Mouse (Mus musculus) frontal cortex, adult 2 months (tissue): ENCODE measurements around the gene Ube2z. TPM values are rescaled to one million over a fixed set of nuclear protein-coding genes. Genes with fewer than 3 reads are reported as not detected.

ENCODE experiments used
- DNase-seq, 2 experiments: peaks; one replicate each; pipeline ENCODE4 v3.0.0; 2022; ENCODE audit warnings: low spot score in 1 of 2; ENCODE audit errors: extremely low spot score in 1 of 2
- polyA plus RNA-seq: library from polyadenylated mRNA; depleted of rRNA; stranded (reverse); fragments of >200 nt; gene quantifications from 2 replicates; pipeline ENCODE4 v1.2.3, GENCODE M21; 2012

The Ube2z gene
- polyA plus RNA-seq, 1 experiment, result 50.3 TPM

DNA sequence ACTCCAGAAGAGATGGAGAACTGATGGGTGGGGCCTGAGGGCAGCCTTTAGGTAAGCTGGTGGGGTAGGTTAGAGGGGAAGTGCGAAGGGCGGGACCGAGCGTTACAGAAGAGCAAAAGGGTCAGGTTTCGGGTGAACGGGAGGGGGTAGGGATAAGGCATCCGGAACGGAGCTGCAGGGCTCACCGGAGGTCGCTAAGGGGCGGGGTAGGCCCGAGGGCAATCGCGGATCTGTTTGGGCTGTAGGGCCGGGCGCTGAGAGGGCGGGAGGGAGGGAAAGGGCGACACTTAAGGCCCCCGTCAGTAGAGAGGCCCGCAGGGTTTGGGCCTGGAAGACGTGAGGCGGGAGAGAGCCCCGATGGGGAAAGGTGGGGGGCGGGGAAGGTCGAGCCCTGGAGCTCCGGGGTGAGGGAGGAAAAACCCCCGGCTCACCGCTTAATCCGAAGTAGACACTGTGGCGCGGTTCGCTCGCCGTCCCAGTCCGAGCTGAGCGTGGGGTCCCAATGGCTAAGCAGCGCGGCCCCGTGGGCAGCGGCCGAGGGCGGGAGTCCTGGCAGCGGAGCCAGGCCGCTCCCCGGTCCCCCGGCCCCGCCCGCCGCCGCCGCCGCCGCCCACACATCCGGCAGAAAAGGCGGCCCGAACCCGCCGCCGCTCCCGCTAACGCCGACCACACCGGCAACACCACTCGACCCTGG, 520 bp downstream of the Ube2z start:
- no peak for DNase-seq

DNA sequence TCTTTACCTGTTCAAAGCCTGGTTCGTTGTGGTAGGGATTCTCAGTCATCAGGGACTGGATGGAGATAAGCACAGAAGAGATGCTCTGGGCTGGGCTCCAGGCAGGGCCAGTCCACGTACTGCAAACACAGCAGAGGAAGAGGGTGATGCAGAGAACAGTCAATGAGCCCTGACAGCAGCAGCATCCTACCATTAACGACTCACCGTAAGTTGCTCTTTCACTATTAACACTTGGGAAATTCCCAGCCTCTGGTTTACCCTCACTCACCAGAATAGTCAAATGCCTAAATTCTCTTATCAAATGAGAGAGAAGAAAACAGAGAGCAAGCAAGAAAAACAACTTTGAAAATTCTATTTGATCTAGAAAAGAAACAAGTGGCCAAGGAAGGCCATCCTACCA, 6.9 kb downstream of the Ube2z start:
- no peak for DNase-seq

DNA sequence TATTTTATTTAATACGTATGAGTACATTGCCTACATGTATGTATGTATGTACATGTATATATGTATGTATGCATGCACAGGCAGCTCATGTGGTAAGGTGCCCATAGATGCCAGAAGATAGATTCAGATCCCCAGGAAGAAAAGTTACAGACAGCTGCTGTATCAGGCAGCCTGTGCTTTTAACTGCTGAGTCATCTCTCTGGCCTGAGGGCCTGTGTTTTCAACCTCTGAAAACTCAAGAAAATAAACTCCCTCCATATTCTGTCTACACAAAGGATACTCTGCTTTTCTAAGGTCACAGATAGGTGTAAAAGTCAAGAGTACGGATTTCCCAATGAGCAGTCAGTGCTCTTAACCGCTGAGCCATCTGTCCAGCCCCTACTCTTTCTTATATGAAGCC, 14.3 kb downstream of the Ube2z start:
- DNase-seq, result no peak

DNA sequence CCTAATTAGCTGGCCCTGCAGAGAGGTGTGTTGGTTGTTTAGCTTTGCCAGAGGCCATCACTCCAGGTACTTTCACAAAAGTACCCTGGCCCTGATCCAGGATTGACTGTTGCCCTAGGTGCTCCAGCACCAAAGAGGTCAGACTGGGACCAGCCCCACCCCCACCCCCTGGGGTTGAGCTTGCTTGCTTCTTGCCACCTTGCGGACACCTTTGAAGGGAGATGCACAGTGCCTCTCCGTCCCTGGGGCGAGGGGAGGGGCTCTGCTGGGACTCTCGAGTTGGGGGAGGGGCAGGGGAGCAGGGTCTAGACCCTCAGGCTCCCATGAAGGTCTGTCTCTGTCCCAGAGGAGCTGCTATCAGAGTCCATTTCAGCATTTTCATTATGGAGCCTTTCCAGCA, 15.2 kb downstream of the Ube2z start:
- no peak for DNase-seq

DNA sequence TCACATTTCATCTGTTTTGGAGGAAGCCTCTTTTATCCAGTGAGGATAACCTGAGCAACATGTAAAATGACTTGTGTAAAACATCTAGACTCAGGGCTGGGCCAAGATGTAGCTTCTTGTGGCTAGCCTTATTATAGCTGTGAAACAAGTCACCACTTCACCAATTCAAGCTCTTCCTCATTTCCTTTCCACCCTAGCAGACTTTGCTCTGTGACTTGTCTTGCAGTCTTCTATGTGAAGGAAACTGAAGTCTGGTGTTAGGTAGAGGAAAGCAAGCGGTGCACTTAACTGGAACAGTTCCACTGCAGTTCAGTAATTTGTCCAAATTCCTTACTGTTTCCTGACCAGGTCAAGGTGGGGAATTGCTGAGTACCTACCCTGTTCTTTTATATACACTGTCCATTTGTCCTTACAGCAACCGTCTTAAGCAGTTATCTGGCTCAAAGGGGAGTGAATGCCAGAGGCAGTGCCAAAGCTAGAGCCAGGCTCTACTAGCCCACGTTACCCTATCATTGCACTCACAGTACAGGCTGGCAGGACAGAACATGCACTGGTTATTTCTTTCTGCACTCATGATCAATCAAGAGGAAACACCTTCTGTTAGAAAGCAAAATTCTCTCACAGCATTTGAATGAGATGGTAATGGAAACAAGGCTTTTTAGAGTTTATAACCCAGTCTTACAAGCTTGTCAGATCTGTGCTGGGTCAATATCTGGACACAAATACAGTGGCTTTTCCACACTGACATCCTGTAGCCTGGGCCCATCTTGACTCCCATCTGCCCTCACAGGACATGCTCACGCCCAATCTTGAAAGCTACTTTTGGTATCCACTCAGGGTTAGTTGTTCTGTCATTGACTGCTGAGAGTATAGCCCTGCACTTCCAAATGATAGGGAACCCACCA, 17.5 kb downstream of the Ube2z start:
- no peak for DNase-seq

DNA sequence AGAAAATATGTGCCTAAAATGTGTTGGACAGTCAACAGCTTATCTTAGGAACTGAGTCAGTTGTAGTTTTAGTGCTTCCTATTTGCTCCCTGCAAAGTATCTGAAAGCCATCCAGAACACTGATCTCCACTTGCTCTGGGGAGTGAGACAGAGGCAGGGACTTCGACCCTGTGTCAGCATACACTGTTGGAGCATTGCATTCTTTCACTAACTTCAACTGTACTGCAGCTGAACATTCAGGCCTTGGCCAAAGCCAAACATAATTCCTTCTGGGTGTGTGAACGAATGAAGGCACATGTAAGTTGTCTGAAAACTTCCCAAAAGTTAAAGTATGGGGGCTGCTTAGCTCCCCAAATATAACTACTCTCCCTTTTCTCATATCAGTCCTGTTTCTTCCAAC, 18.4 kb downstream of the Ube2z start:
- DNase-seq, result no peak

DNA sequence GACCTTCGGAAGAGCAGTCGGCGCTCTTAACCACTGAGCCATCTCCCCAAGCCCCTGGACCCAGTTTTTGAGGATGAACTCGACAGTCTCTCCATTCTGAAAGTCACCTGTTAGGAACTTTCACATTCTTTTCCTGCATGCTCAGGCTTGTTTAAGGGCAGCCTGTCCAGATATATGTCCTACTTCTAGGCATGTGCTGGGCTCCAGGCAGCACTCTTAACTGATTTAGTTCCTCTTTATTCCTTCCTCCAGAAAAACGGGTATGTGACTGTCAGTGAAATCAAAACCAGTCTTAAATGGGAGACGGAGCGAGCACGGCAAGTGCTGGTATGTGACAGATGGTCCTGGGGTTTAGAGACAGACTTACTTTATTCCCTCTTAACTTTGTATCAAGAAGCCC, 19.2 kb downstream of the Ube2z start:
- no peak for DNase-seq

DNA sequence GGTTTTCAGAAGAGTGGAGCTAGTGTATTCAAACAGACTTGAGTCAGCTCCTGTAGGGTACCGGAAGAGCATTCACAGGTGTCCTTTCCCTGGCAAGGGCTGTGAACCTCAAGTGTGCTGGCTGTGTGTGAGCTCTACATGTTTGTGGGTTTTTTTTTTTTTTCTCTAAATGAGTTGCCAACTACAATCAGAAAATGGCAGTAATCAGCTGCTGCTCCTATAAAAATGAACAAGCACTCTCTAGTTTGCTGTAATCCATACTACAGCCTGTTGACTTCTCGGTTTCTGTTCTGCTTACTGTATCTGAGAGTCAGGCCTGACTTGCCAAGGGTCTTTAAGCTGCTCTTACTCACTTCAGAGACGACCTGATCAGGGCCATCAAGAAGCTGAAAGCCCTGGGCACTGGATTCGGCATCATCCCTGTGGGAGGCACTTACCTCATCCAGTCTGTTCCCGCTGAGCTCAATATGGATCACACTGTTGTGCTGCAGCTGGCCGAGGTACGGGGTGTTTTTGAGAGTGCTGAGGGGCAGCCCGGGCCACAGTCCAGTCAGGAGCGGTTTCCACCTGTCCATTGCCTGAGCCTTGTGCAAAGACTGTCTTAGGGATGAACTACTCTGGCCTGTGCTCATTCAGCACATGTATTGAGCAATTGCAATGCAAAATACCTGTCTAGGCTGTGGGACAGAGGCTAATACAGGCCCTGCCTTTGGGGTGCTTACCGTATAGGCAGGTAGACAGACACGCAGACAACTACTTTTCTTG, 20.2 kb downstream of the Ube2z start:
- DNase-seq, result no peak

DNA sequence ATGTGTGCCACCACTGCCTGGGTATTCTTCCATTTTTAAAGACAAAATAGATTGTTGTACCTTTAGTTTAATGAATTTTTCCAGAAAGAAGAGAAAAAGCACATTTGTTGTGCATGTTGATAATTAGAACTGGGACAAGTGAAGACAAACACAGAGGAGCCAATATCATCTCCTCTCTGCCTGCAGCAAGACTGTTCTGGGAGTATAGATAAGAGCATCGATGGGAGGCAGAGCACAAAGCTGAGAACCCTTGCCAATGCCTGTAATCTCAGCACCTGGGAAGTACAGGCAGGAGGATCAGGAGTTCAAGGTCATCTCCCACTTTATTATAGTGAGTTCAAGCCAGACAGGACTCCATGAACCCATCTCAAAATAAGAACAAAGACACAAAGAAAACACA, 26.6 kb downstream of the Ube2z start:
- DNase-seq, result no peak

DNA sequence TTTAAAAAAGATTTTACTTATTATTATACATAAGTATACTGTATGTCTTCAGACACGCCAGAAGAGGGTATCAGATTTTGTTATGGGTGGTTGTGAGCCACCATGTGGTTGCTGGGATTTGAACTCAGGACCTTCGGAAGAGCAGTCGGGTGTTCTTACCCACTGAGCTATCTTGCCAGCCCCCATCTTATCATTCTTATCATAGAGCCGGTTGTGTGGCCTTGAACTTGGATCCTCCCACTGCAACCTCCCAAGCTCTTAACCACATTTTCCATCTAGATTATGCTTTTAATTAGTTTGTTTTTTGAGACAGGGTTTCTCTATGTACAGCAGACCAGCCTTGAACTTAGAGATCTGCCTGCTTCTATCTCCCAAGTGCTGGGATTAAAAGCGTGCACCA, 27.7 kb downstream of the Ube2z start:
- DNase-seq, result no peak

DNA sequence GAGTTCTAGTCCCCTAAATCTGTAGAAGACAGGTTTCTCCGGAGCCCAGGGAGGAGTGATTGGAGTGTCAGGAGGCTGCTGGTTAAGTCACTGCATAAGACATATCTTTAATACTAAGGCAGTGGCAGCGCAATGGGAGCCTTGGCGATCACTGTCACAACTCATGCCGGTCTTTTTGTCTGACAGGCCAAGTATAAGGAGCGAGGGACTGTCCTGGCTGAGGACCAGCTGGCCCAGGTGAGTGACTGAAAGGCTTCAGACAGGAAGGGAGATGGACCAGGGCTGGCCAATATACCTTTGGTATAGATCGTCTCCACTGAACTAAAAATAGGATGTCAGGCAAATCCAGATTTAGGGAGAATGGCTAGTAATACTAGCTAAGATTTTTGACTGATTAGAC, 30.1 kb downstream of the Ube2z start:
- DNase-seq, result no peak

DNA sequence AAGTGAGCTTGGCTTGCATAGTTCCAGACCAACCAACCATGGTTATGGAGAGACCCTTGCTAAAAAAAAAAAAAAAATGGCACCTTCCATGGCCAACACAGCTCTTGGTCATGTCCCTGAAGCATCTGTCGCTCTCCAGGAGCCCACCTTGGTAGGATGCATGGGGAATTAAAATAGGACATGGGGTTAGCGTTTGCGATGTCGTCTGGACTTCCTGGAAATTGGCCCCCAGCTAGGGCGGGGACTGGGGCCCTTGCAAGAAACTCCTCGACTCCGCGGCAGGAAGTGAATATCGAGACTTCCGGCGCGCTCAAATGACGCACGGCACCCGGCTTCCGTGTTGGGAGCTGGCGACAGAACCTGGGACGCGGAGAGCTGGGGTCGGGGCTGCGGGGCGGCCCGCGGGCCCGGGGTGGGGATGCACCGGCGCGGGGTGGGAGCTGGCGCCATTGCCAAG, 30.6 kb downstream of the Ube2z start, which contains the start of gene Snf8:
TSS of gene Snf8 (plus strand) at position 290 of the 457 bp plus-strand sequence.
- DNase-seq, result peak; percentile 86 to 97

DNA sequence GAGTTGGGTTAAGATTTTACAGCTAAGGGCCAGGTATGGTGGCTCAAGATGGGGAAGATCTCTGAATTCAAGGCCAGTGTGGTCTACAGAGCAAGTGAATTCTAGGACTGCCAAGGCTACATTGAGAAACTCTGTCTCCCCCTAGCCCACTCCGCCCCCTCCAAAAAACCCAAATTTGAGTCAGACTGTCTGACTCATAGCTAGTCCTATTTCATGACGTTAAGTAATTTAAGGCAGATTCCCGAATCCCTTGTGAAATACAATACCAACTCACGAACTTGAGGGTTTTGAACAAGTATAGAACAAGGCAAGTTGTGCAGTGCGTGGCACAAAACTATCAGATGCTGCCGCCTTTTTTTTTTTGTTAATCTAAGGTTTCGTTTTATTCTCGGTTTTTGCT, 31.1 kb downstream of the Ube2z start:
- no peak for DNase-seq

DNA sequence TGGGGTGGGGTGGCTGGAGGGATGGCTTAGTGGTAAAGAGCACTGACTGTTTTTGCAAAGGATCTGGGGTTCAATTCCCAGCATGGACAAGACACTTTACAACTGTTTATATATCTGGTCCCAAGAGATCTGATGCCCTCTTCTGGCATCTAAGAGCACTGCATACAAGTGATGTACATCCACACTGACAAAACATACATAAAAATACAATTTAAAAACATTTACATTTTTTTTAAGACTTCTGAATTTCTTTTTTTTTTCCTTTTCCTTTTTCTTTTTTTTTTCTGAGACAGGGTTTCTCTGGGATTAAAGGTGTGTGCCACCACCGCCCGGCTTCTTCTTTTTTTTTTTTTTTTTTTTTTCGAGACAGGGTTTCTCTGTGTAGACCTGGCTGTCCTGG, 31.9 kb downstream of the Ube2z start:
- DNase-seq, result no peak

DNA sequence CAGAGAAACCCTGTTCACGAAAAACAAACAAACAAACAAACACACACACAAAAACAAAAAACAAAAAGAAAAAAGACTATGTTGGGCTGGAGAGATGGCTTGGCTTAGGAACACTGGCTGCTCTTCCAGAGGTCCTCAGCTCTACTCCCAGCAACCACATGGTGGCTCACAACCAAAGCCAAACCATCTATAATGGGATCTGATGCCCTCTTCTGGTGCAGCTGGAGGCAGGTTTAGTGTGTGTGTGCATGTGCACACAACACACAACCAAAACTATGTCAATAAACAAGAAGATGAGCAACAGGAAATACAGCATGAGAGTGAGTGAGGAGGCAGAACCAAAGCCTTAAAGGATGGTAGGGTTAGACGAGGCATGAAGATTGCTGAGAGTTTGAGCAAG, 33.5 kb downstream of the Ube2z start:
- DNase-seq, result no peak

DNA sequence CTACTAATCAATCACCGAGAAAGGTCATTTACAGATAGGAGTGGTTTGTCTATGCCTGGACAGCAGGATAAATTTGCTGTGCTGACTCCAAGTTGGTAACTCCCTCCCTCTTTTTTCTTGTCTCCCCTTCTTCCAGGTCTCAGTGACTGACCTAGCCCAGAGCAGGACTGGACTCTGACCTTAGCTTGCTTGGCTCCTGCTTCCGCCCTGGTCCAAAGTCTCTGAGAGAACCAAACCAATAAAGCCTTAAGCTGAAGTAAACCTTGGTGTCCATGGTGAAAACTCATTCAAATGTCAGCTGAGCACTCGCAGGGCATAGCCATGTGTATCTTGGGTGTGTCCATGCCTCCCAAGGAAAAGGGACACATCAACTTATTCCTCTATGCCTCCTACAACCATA, 34.6 kb downstream of the Ube2z start:
- DNase-seq, result no peak

DNA sequence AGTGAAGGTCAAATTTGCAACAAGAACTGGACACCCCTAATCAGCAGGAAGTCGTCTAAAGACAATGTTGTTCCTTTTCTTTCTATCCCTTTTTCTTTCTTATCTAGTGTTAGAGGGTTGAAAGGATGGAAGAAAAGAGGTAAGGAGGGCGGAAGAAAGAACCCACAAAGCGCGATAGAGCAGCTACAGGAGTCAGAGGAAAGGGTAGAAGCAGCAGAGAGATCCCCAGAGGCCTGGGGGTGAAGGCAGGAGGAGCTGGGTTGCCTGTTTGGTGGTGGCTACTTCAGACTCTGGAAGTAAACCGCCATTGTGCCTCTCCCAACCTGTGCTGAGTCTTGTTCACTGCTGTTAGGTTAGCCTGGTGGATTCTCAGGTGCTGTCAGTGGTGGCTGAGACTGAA, 37.1 kb downstream of the Ube2z start:
- DNase-seq, result no peak

DNA sequence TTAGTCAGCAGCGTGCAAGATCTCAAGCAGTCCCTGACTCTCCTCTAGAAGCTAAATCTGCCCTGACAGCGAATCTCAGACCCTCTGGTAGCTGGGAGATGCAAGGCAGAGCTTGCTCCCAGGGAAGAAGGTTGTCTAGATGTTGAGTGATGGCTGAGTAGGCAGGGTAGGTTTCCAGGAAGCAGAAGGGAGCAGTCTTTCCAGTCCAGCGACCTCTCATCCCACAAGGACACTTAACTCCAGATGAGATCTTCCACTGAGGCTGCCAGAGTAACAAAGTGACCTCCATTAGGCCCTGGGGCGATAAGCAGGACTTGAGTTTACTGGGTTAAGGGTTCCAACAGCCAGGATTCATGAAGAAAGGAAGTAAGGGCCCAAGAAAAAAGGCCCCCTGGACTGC, 44.6 kb downstream of the Ube2z start:
- DNase-seq, result no peak

DNA sequence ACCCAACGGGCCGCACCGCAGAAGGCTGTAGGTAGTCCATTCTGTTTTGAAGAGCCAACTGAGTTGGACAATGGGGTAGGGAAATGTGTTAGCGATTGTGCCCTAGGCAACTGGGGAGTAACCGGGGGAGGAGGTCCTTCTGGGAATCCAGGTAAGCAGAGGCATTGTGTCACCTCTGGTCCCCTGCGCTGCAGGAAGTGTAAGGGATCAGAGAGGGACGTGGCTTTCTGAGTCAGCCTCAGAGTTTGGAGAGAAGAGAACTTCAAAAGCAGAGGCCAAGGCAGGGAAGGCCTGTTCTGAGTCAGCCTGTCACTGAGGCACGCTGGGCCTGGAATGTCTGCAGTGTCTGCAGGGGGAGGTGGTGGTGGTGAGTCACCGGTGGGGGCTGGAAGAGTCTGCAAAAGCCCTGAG, 47.2 kb downstream of the Ube2z start:
- DNase-seq, result peak in 1 of 2 experiments; percentile 57

DNA sequence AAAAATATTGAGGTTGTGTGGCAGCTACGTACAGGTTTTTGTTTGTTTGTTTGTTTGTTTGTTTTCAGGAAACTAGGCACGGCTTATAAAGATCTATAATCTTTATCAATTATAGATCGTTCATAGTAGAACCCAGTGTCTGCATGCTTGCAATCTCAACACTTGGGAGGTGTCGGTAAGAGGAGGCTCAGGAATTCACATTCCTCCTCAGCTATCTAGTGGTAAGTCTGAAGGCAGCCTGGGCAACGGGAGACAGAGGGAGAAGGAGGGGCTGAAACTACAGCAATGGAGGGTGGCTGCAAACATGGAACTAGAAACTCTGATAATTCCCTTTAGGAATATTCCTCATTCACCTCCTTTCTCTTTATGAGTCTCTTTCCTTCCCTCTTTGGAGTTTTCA, 49.8 kb downstream of the Ube2z start:
- DNase-seq, result no peak

DNA sequence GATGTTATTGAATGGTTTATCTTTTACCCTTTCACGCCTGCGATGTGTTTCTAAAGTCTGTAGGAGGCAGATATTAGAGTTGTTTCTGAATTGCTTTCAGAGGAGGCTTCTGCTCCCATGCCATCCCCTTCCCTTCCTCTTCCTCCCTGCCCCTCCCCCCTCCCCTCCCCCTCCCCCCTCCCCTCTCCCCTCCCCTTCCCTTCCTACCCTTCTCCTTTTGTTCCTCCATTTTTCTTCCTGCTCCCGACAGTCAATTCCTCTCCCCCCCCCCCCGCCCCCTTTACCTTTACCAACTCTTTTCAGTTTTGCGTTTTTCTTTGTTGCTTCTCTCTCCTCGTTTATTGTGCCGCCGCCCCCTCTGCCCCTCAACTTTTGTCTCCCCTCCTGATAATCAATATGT, 53.2 kb downstream of the Ube2z start:
- DNase-seq, result no peak
